Mouse (Mus musculus) bone marrow, adult 2 months (tissue): ENCODE measurements around the gene Pard3.

Experiments
- CTCF ChIP-seq: fragments of 200-500 bp; IDR thresholded peaks from 2 replicates; pipeline ENCODE4 v1.5.1; 2011; ENCODE audit warnings: low read length, control low read depth; ENCODE audit not compliant: control insufficient read depth, insufficient read depth
- POLR2A ChIP-seq: fragments of 200-500 bp; IDR thresholded peaks from 2 replicates; pipeline ENCODE4 v1.6.1; 2011; ENCODE audit warnings: low read depth, mild to moderate bottlenecking, control low read depth, low read length, borderline replicate concordance; ENCODE audit not compliant: control insufficient read depth

DNA sequence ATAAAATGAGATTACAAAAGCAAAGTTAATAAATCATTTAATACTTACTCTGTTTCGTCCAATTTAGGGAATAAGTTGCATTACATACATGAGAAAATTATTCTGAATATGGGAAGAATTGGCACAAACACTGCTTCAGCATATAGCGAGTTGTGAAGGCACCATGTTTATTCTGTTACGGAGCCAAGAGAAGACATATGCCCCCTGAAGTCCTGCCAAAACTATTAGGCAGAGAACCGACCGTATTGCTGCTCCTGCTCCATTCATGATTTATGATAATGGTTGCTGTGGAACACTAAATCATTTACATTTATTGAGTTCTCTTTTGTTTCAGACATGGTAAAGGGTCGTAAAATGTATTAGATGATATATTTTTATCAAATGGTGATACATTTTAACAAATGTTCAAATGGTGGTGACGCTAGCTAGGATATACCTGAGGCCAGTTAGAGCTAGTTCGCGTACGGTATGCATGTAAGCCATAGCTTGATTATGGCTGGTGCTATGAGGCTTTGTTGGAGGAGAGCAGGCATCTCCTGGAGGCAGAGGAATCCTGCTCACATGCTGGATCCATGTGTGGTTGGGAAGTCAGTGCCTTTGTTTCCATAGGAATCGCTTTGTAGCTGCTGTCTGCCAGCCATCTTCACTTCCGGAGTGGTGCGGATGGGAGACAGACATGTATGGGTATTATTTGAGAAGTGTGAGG, 360.7 kb downstream of the Pard3 start:
- TF ChIP-seq CTCF (no peak), POLR2A (no peak)
